Mouse (Mus musculus): ENCODE measurements at regions not wholly inside any gene's neighbourhood (a gene's known extent, or its start where the extent isn't known, plus 50 kb on each side); places are given as distances from the start of the nearest gene placed in this dataset.

DNA sequence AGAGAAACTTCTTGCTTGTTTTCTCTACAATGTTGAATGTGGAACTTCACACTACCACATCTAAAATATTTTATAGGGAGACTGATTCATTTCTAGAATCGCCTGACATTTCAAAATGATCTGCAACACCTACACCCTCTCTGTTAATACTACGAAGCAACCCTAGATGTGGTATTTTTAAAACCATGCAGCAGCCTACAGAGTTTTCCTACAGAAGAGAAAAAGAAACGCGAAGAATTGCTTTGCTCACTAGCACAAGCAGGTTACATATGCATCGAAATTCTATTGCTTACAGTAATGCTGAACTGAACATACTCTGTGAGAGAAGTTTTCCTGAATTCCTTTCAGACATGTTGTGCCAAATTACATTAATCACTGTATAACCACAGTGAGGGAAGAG lies 488.7 kb downstream of the Fat4 start:
- no peak for TF ChIP-seq CTCF (IDR thresholded peaks at IDR 0.05; ENCODE audit: control insufficient read depth, insufficient read depth, insufficient replicate concordance, low read depth, low read length)
- TF ChIP-seq POLR2A (IDR thresholded peaks at IDR 0.05; ENCODE audit: control insufficient read depth, low read depth, low read length): no peak

Data from testis, adult 2 months (tissue).